ENCODE assay signal across 14 mouse cellular contexts in the genomic region with DNA sequence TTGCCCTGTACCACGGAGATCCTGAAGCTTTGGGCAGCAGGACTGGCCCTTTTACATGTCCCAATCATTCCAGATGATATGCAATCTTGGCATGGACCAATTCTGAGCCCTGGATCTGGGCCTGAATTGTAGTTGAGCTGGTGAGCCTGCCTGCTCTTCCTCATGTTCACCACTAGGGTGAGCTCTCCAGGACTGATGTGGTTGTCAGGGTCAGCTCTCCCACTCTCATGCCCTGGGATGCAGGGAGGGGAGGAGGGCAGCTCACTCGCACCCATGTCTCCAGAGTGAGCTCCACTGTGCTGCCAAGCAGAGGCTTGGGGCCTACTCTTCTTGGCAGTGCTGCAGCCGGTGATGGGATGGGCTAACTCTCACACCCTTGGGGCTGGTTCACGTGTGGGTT. TPM values are rescaled to one million over a fixed set of nuclear protein-coding genes. Genes with fewer than 3 reads are reported as not detected.
DNase-seq lines count a peak whose midpoint lies in the region; ATAC-seq and TF ChIP-seq lines count a peak whose summit lies in the region.
"Had no signal": no experiment of that assay in that cellular context is flagged by ENCODE, and none has a peak within 500 bp of the region (broad histone marks: within the 10 kb centered on the region; RNA-seq: fewer than 3 reads in every experiment).

No protein-coding gene starts in this region.

- ATAC-seq in heart, postnatal 0 days (ENCODE audit: insufficient read depth, low read depth) = no peak
- ATAC-seq: inflammation-experienced regulatory T-cells, adult 6 months had no signal

- no peak overlapping the region for H3K4me3 ChIP-seq in heart, postnatal 0 days (ENCODE audit: low read depth, low read length)
- H3K4me3 ChIP-seq in bone marrow macrophage, adult 2 months (ENCODE audit: insufficient read depth, low read length) = no peak overlapping the region
- H3K4me3 ChIP-seq: forebrain, embryonic 15.5 days; heart, embryonic 10.5 days had no signal

- no peak for TF ChIP-seq EP300 in heart, postnatal 0 days (IDR thresholded peaks at IDR 0.05; ENCODE audit: low read depth)

- no peak overlapping the region for H3K27ac ChIP-seq in heart, postnatal 0 days (ENCODE audit: low read depth)
- no peak overlapping the region for H3K27ac ChIP-seq in bone marrow macrophage, adult 2 months (ENCODE audit: insufficient read depth, low read depth, low read length)
- H3K27ac ChIP-seq: forebrain, embryonic 15.5 days; heart, embryonic 10.5 days had no signal

- no peaks in the 10 kb centered on the region for H3K36me3 ChIP-seq in heart, postnatal 0 days (replicated peaks; ENCODE audit: control insufficient read depth, insufficient read depth, low read length)
- H3K36me3 ChIP-seq: forebrain, embryonic 15.5 days; heart, embryonic 10.5 days had no signal

- TF ChIP-seq CTCF in heart, postnatal 0 days (IDR thresholded peaks at IDR 0.05; ENCODE audit: low read depth) = peak; percentile 43
- TF ChIP-seq CTCF in bone marrow macrophage, adult 2 months (IDR thresholded peaks at IDR 0.05; ENCODE audit: low read depth, low read length) = 0 out of 2 replicates have a peak, but pooled peaks have one; percentile 16

- intact Hi-C loops in heart, postnatal 14 days (cut with DNase I) = no loop called here

- H3K4me1 ChIP-seq in heart, postnatal 0 days (ENCODE audit: control insufficient read depth, insufficient read depth) = no peaks in the 10 kb centered on the region
- no peaks in the 10 kb centered on the region for H3K4me1 ChIP-seq in bone marrow macrophage, adult 2 months (ENCODE audit: control insufficient read depth, insufficient read depth, low read length)
- H3K4me1 ChIP-seq: forebrain, embryonic 15.5 days; heart, embryonic 10.5 days had no signal

- no peak for TF ChIP-seq POLR2A in bone marrow macrophage, adult 2 months (IDR thresholded peaks at IDR 0.05; ENCODE audit: borderline replicate concordance, low read depth, low read length)

- DNase-seq in heart, postnatal 0 days (ENCODE audit: low spot score) = no peak
- no peak for DNase-seq in heart, postnatal 14 days
- DNase-seq in lung, postnatal 10 days = peak; percentile 5
- no peak for DNase-seq in lung, postnatal 36 days
- DNase-seq in retina, postnatal 1 day = peak; percentile 50
- DNase-seq in Muller cell, postnatal 12 days (ENCODE audit: inconsistent ontology term) = no peak
- DNase-seq: cerebellum, postnatal 36 days; layer of hippocampus, adult 9-11 months; right cerebral cortex, postnatal 25 days had no signal

- no peaks in the 10 kb centered on the region for H3K9me3 ChIP-seq in heart, postnatal 0 days (replicated peaks; ENCODE audit: control insufficient read depth, low read length)
- H3K9me3 ChIP-seq: forebrain, embryonic 15.5 days; heart, embryonic 10.5 days had no signal

- no peak overlapping the region for H3K9ac ChIP-seq in heart, postnatal 0 days (replicated peaks; ENCODE audit: low read depth, low read length)
- H3K9ac ChIP-seq: forebrain, embryonic 15.5 days had no signal

- WGBS in heart, postnatal 0 days = 60% methylated on average over 4 of the region's 4 CpGs

- H3K27me3 ChIP-seq in heart, postnatal 0 days (ENCODE audit: control insufficient read depth, insufficient read depth, low read length) = no peaks in the 10 kb centered on the region
- H3K27me3 ChIP-seq: forebrain, embryonic 15.5 days had no signal

- no peak overlapping the region for H3K4me2 ChIP-seq in heart, postnatal 0 days (ENCODE audit: low read depth, low read length)
- H3K4me2 ChIP-seq: forebrain, embryonic 15.5 days had no signal

RNA-seq across cellular contexts. Expression of gene Sh3gl2, which starts 18.9 kb away (rescaled TPM):
- total RNA-seq in heart, postnatal 0 days (2014; rRNA removed; ENCODE audit: low replicate concordance) = 0.89 and 1.9 TPM in 2 replicates
- 0.34 and 0.44 TPM in 2 replicates for polyA plus RNA-seq in heart, postnatal 0 days (2015; fragmentation: Nextera tagmentation; extraction: Ambion mirVana)
- 1 to 10 TPM; 1.8 to 3.4 TPM for total RNA-seq in heart, postnatal 14 days (2021)
- not detected in 2 replicates for polyA plus RNA-seq in bone marrow macrophage, adult 2 months (2012; ENCODE audit: insufficient read depth, insufficient read length, missing spikeins)
- total RNA-seq: MEL had no signal
- polyA plus RNA-seq: inflammation-experienced regulatory T-cells, adult 6 months had no signal

Comparison
In these comparisons a context has a peak if more than half of its experiments do, and no peak if none do; other contexts are left out.
1. DNase-seq: peak in lung, postnatal 10 days (single experiment) and retina, postnatal 1 day (single experiment); none in heart, postnatal 0 days (single experiment), heart, postnatal 14 days (0 of 2), lung, postnatal 36 days (single experiment) and Muller cell, postnatal 12 days (single experiment).